Mouse (Mus musculus): ENCODE measurements around the gene Chpf. TPM values are rescaled to one million over a fixed set of nuclear protein-coding genes. Genes with fewer than 3 reads are reported as not detected.

The Chpf gene
- total and polyA plus RNA-seq, 2 experiments from 2014 or later, result 19.3 to 47.7 TPM

DNA sequence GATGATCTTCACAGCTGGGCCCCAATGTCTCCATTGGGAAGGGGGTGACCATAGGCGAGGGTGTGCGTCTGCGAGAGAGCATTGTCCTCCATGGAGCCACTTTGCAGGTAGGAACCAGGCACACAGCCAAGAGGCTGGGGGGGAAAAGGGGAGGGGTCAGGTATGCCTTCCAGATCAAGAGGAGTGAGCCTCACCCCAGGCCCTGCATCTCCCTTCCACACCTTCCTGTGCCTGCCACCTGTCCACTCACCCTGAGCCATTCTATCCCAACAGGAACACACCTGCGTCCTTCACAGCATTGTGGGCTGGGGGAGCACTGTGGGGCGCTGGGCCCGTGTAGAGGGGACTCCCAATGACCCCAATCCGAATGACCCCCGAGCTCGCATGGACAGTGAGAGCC is 36.9 kb downstream of the Chpf start:
- Histone ChIP-seq H3K9me3 (replicated peaks; ENCODE audit: control insufficient read depth, low read length) (no peaks in the 10 kb centered on the region), H3K27ac (ENCODE audit: low read depth) (no peak overlapping the region), H3K9ac (replicated peaks; ENCODE audit: low read depth, low read length) (no peak overlapping the region), H3K36me3 (replicated peaks; ENCODE audit: control insufficient read depth, insufficient read depth, low read length) (peaks cover 8% of the 10 kb centered on the region; the same call in 1 of the 2 replicates), H3K4me3 (ENCODE audit: low read depth, low read length) (no peak overlapping the region), H3K4me1 (ENCODE audit: control insufficient read depth, insufficient read depth) (peaks cover 12% of the 10 kb centered on the region), H3K4me2 (ENCODE audit: low read depth, low read length) (no peak overlapping the region), H3K27me3 (ENCODE audit: control insufficient read depth, insufficient read depth, low read length) (peaks cover 17% of the 10 kb centered on the region; the same call in 1 of the 2 replicates)
- TF ChIP-seq EP300 (IDR thresholded peaks at IDR 0.05; ENCODE audit: low read depth), result no peak
- WGBS, result 89% methylated on average over 9 of the region's 9 CpGs
- ATAC-seq (ENCODE audit: insufficient read depth, low read depth) (no peak), DNase-seq (ENCODE audit: low spot score) (no peak)

DNA sequence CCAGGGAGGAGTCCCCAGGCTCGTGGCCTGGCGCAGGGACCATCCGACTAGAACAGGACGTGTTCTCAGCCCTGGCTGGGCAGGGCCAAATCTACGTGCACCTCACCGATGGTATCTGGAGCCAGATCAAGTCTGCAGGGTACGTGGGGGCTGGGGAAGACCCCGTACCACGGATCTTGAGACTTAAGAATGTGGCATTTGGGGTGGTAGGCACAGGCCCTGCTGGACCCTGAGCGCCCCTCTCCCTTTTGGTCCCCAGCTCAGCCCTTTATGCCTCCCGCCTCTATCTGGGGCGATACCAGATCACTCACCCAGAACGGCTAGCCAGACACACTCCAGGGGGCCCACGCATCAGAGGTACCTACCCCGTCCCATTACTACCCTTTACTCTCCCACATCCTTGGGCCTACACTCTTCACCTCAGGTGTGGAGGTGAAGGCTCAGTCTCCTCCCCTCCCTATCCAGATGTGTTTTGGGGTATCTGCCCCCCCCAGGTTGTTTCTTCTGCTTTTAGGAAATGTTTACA is 37.6 kb downstream of the Chpf start:
- Histone ChIP-seq H3K27ac (ENCODE audit: low read depth) (no peak overlapping the region), H3K9me3 (replicated peaks; ENCODE audit: control insufficient read depth, low read length) (no peaks in the 10 kb centered on the region), H3K27me3 (ENCODE audit: control insufficient read depth, insufficient read depth, low read length) (peaks cover 11% of the 10 kb centered on the region; the same call in 1 of the 2 replicates), H3K4me1 (ENCODE audit: control insufficient read depth, insufficient read depth) (peaks cover 11% of the 10 kb centered on the region), H3K9ac (replicated peaks; ENCODE audit: low read depth, low read length) (no peak overlapping the region), H3K4me2 (ENCODE audit: low read depth, low read length) (no peak overlapping the region), H3K36me3 (replicated peaks; ENCODE audit: control insufficient read depth, insufficient read depth, low read length) (peaks cover 8% of the 10 kb centered on the region; the same call in 1 of the 2 replicates), H3K4me3 (ENCODE audit: low read depth, low read length) (no peak overlapping the region)
- no peak for TF ChIP-seq CTCF (IDR thresholded peaks at IDR 0.05; ENCODE audit: low read depth)
- TF ChIP-seq EP300 (IDR thresholded peaks at IDR 0.05; ENCODE audit: low read depth), result no peak
- ATAC-seq (ENCODE audit: insufficient read depth, low read depth) (no peak), DNase-seq (ENCODE audit: low spot score) (no peak)
- 88% methylated on average over 15 of the region's 15 CpGs for WGBS

DNA sequence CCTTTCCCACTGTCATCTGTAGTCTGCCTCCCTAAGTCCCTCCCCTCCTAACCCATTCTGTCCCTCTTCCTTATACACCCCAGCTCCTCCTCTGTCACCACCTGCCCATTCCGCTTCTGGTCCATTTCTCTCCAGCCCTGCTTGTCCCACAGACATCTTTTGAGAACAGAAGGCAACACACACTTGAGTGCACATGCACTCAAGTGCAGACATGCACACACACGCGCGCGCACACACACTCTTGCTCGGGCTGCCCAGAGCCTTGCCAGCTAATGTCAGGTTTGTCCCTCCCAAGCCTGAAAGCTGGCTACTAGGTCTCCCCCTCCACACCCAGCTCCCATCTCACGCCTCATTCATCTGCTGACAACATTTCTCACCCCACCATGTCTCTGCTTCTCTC is 38.4 kb downstream of the Chpf start:
- H3K4me2 ChIP-seq (ENCODE audit: low read depth, low read length), result no peak overlapping the region
- no peak for DNase-seq (ENCODE audit: low spot score)
- no peaks in the 10 kb centered on the region for H3K9me3 ChIP-seq (replicated peaks; ENCODE audit: control insufficient read depth, low read length)
- WGBS, result 94% methylated on average over 7 of the region's 7 CpGs
- H3K36me3 ChIP-seq (replicated peaks; ENCODE audit: control insufficient read depth, insufficient read depth, low read length), result peaks cover 8% of the 10 kb centered on the region; the same call in 1 of the 2 replicates
- TF ChIP-seq CTCF (IDR thresholded peaks at IDR 0.05; ENCODE audit: low read depth), result no peak
- no peak for TF ChIP-seq EP300 (IDR thresholded peaks at IDR 0.05; ENCODE audit: low read depth)
- H3K4me3 ChIP-seq (ENCODE audit: low read depth, low read length), result no peak overlapping the region
- H3K4me1 ChIP-seq (ENCODE audit: control insufficient read depth, insufficient read depth), result peaks cover 12% of the 10 kb centered on the region
- H3K27ac ChIP-seq (ENCODE audit: low read depth), result no peak overlapping the region
- no peak for ATAC-seq (ENCODE audit: insufficient read depth, low read depth)
- H3K27me3 ChIP-seq (ENCODE audit: control insufficient read depth, insufficient read depth, low read length), result peaks cover 6% of the 10 kb centered on the region; the same call in 1 of the 2 replicates
- H3K9ac ChIP-seq (replicated peaks; ENCODE audit: low read depth, low read length), result no peak overlapping the region

DNA sequence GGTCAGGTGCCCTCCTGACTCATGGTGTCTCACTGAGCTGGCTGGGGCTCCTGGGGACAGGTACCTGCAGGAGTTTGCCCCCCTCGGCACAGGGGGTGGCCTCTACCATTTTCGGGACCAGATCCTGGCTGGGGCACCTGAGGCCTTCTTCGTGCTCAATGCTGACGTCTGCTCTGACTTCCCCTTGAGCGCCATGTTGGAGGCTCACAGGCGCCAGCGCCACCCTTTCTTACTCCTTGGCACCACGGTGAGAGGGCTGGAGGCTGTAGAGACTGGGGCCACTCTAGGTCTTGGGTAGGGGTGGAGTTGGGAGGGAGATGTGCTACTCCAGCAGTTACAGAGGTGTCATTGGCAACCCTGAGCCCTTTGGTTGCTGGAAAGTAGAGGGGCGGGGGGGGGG is 40.3 kb downstream of the Chpf start:
- no peak for DNase-seq (ENCODE audit: low spot score)
- H3K9ac ChIP-seq (replicated peaks; ENCODE audit: low read depth, low read length), result no peak overlapping the region
- no peaks in the 10 kb centered on the region for H3K9me3 ChIP-seq (replicated peaks; ENCODE audit: control insufficient read depth, low read length)
- H3K4me1 ChIP-seq (ENCODE audit: control insufficient read depth, insufficient read depth), result 0 out of 2 replicates have a peak, but pooled peaks cover 8% of the 10 kb centered on the region
- H3K4me2 ChIP-seq (ENCODE audit: low read depth, low read length), result no peak overlapping the region
- no peak for ATAC-seq (ENCODE audit: insufficient read depth, low read depth)
- peaks cover 8% of the 10 kb centered on the region; the same call in 1 of the 2 replicates for H3K36me3 ChIP-seq (replicated peaks; ENCODE audit: control insufficient read depth, insufficient read depth, low read length)
- H3K27me3 ChIP-seq (ENCODE audit: control insufficient read depth, insufficient read depth, low read length), result no peaks in the 10 kb centered on the region
- TF ChIP-seq EP300 (IDR thresholded peaks at IDR 0.05; ENCODE audit: low read depth) (no peak), CTCF (IDR thresholded peaks at IDR 0.05; ENCODE audit: low read depth) (no peak)
- no peak overlapping the region for H3K4me3 ChIP-seq (ENCODE audit: low read depth, low read length)
- 82% methylated on average over 8 of the region's 9 CpGs for WGBS
- H3K27ac ChIP-seq (ENCODE audit: low read depth), result no peak overlapping the region

DNA sequence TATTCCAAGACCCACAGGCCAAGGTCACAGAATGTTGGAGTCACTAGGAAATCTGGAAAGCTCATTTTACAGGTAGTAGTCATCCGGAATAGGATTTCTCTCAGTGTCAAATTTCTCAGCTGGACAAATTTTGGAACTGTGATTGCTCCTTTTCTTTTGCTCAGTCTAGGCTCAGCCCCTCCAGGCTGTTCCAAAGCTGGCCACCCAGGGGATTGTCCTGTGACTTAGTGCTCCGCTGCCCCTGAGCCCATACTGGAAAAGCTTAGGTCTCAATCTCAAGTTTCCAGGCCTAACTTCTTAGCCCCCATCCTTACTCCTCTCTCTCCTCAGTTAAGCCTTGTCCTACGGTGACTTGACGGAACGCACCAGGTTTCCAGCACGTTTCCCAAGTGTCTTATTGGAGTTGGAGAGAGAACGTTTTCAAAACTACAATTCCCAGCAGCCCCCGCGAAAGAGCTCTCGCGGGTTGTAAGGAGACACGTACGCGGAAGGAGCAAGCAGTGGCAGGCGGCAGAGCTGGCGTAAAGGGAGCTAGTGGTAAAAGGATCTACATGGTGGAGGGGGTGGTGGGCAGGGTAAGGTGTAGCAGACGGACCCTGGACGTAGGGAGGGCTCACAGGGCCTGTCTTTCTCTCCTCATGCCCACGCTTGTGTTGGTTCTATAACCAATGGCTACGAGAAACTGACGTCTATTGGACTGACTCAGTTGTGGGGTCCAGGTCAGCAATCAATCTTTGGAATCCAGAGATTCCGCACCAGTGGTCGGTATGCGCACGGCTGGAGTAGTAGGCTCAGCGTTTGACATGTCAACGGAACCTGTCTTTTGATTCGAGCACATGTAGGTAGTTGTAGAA is 43.4 kb downstream of the Chpf start, which contains the start of gene Gmppa:
Gene Gmppa, plus strand, starts transcription at position 456 of the 854 bp plus-strand sequence.
- no peaks in the 10 kb centered on the region for H3K9me3 ChIP-seq (replicated peaks; ENCODE audit: control insufficient read depth, low read length)
- ATAC-seq (ENCODE audit: insufficient read depth, low read depth) (peak; percentile 82), DNase-seq (ENCODE audit: low spot score) (peak; percentile 90)
- H3K4me2 ChIP-seq (ENCODE audit: low read depth, low read length), result peak within 1 kb of the TSS; percentile 80
- TF ChIP-seq EP300 (IDR thresholded peaks at IDR 0.05; ENCODE audit: low read depth) (no peak), CTCF (IDR thresholded peaks at IDR 0.05; ENCODE audit: low read depth) (no peak)
- no peaks in the 10 kb centered on the region for H3K27me3 ChIP-seq (ENCODE audit: control insufficient read depth, insufficient read depth, low read length)
- WGBS, result 6% methylated on average over 28 of the region's 28 CpGs
- peak within 1 kb of the TSS; percentile 69 for H3K9ac ChIP-seq (replicated peaks; ENCODE audit: low read depth, low read length)
- H3K36me3 ChIP-seq (replicated peaks; ENCODE audit: control insufficient read depth, insufficient read depth, low read length), result peaks cover 13% of the 10 kb centered on the region
- peak within 1 kb of the TSS; percentile 65 for H3K27ac ChIP-seq (ENCODE audit: low read depth)
- 0 out of 2 replicates have a peak, but pooled peaks cover 8% of the 10 kb centered on the region for H3K4me1 ChIP-seq (ENCODE audit: control insufficient read depth, insufficient read depth)
- H3K4me3 ChIP-seq (ENCODE audit: low read depth, low read length), result peak within 1 kb of the TSS; percentile 66
